Mouse (Mus musculus) CH12.LX (cell line): ENCODE data around the gene Kcnh4. TPM values are rescaled to one million over a fixed set of nuclear protein-coding genes. Genes with fewer than 3 reads are reported as not detected.

Experiments
- DNase-seq: peaks from one replicate; pipeline ENCODE4 v3.0.0-alpha.2; 2013; ENCODE audit errors: extremely low read depth
- H3K27ac ChIP-seq: 2 replicates; pipeline ENCODE4 v1.5.1; 2012; ENCODE audit warnings: low read depth, mild to moderate bottlenecking, control low read depth, moderate library complexity; ENCODE audit not compliant: insufficient read depth
- H3K27me3 ChIP-seq: replicated peaks from 2 replicates; pipeline ENCODE3; 2012; ENCODE audit warnings: inconsistent platforms
- H3K36me3 ChIP-seq, 2 experiments: replicated peaks in 1 of 2; 2 replicates each; pipeline versions ENCODE3 to v1.6.1; 2012; ENCODE audit warnings: inconsistent platforms in 1 of 2, low read length in 1 of 2, mild to moderate bottlenecking in 1 of 2, mixed read lengths in 1 of 2, moderate library complexity in 1 of 2; ENCODE audit not compliant: control insufficient read depth in 1 of 2, insufficient read depth in 1 of 2
- H3K4me1 ChIP-seq, 2 experiments: 2 replicates each; pipeline ENCODE4 v1.6.1; 2012; ENCODE audit warnings: inconsistent platforms in 1 of 2, moderate library complexity in 1 of 2; ENCODE audit not compliant: insufficient read depth in 2 of 2, control insufficient read depth in 1 of 2
- H3K4me2 ChIP-seq: 2 replicates; pipeline ENCODE4 v1.6.1; 2012; ENCODE audit warnings: low read depth, mild to moderate bottlenecking, control low read depth; ENCODE audit not compliant: poor library complexity, insufficient read depth, severe bottlenecking
- H3K4me3 ChIP-seq, 3 experiments: fragments of 150-350 bp in 1 of 3; sonication (generic) in 1 of 3; replicated peaks in 1 of 3; 2 replicates each; pipeline versions ENCODE3 to v1.5.1; 2011 to 2012; ENCODE audit warnings: low read depth in 2 of 3, low read length in 2 of 3, mild to moderate bottlenecking in 2 of 3, moderate library complexity in 2 of 3, control low read depth in 1 of 3, improper control_type of control experiment in 1 of 3, inconsistent platforms in 1 of 3, mixed read lengths in 1 of 3; ENCODE audit not compliant: poor library complexity in 1 of 3
- H3K79me2 ChIP-seq: replicated peaks from 2 replicates; pipeline ENCODE4 v1.6.1; 2012; ENCODE audit warnings: mild to moderate bottlenecking, moderate library complexity; ENCODE audit not compliant: control insufficient read depth, poor library complexity, insufficient read depth, severe bottlenecking; ENCODE audit errors: extremely low read depth
- H3K9ac ChIP-seq: 2 replicates; pipeline ENCODE4 v1.6.1; 2012; ENCODE audit warnings: low read depth, mild to moderate bottlenecking, control low read depth, moderate library complexity; ENCODE audit not compliant: insufficient read depth
- H3K9me3 ChIP-seq: replicated peaks from 2 replicates; pipeline ENCODE3; 2012; ENCODE audit warnings: low read length, inconsistent platforms, mixed read lengths
- CHD2 ChIP-seq: IDR thresholded peaks from 2 replicates; pipeline ENCODE4 v1.6.1; 2011; ENCODE audit warnings: low read length, improper control_type of control experiment
- HCFC1 ChIP-seq: IDR thresholded peaks from 2 replicates; pipeline ENCODE4 v1.6.1; 2012; ENCODE audit warnings: low read depth, mild to moderate bottlenecking, inconsistent platforms, low read length, improper control_type of control experiment
- JUN ChIP-seq: IDR thresholded peaks from 2 replicates; pipeline ENCODE4 v1.6.1; 2011; ENCODE audit warnings: low read depth, mild to moderate bottlenecking, low read length, improper control_type of control experiment, moderate library complexity; ENCODE audit not compliant: insufficient read depth
- MYC ChIP-seq: IDR thresholded peaks from 2 replicates; pipeline ENCODE4 v1.6.1; 2011; ENCODE audit warnings: low read depth, mild to moderate bottlenecking, improper control_type of control experiment, low read length
- POLR2AphosphoS2 ChIP-seq: IDR thresholded peaks from 2 replicates; pipeline ENCODE4 v1.6.1; 2011; ENCODE audit warnings: low read depth, low read length, improper control_type of control experiment
- RCOR1 ChIP-seq: conservative IDR thresholded peaks from 2 replicates; pipeline ENCODE4 v1.6.1; 2012; ENCODE audit warnings: low read depth, mild to moderate bottlenecking, inconsistent platforms, low read length, improper control_type of control experiment
- SIN3A ChIP-seq: IDR thresholded peaks from 2 replicates; pipeline ENCODE4 v1.6.1; 2012; ENCODE audit warnings: low read length, improper control_type of control experiment, inconsistent platforms
- ZC3H11A ChIP-seq: IDR thresholded peaks from 2 replicates; pipeline ENCODE4 v1.6.1; 2012; ENCODE audit warnings: low read depth, mild to moderate bottlenecking, inconsistent platforms, low read length, improper control_type of control experiment
- ZKSCAN1 ChIP-seq: IDR thresholded peaks from 2 replicates; pipeline ENCODE4 v1.6.1; 2012; ENCODE audit warnings: low read depth, inconsistent platforms, low read length, improper control_type of control experiment, borderline replicate concordance
- dilution Hi-C: fragments of 300-500 bp; cut with MboI; formaldehyde crosslinking; loops from 2 replicates; pipeline ENCODE4 v1.14.3; 2020; ENCODE audit warnings: low sequenced_read_pairs; ENCODE audit not compliant: extremely low pct_unique_long_range_greater_than_20kb, extremely low pct_ligation_motif_present
- in situ Hi-C: fragments of 300-500 bp; cut with MboI; formaldehyde crosslinking; loops from 3 replicates; pipeline ENCODE4 v1.14.3; 2019; ENCODE audit warnings: low sequenced_read_pairs, low pct_ligation_motif_present, low pct_unique_long_range_greater_than_20kb, mixed read lengths
- polyA plus RNA-seq: library from polyadenylated mRNA; unstranded; fragments of >175 nt; gene quantifications from 2 replicates; pipeline ENCODE4 v1.2.1, GENCODE M21; 2012; ENCODE audit warnings: low read depth; ENCODE audit not compliant: insufficient read length
- total RNA-seq, 2 experiments: library from RNA; depleted of rRNA; stranded (reverse); fragments of 300-350 nt in 1 of 2; fragments of >200 nt in 1 of 2; gene quantifications; 2 replicates each; pipeline ENCODE4 v1.2.3; 2012 to 2014

Kcnh4 gene
- total and polyA plus RNA-seq, 3 experiments = 0.87 to 4.0 (median 2.2) TPM

GRCm38 (mm10) chr11:100738066-100738604, 21.6 kb downstream of the Kcnh4 start, which contains the start of gene Rab5c (continued):
- TF ChIP-seq SIN3A (peak; percentile 58), CHD2 (peak; percentile 100), HCFC1 (peak; percentile 99), JUN (no peak), MYC (0 out of 2 replicates have a peak, but pooled peaks have one; percentile 63), ZKSCAN1 (no peak)

- dilution Hi-C loops = no loop called here
Observed at GRCm38 (mm10) chr11:100737105-100737733, 22.5 kb downstream of the Kcnh4 start.

GRCm38 (mm10) chr11:100736746-100737080, 23.0 kb downstream of the Kcnh4 start:
- TF ChIP-seq ZC3H11A = no peak
- 0 out of 2 replicates have a peak, but pooled peaks have one; percentile 16 for TF ChIP-seq RCOR1
- peaks cover 5 to 49% of the 10 kb centered on the region in 2 experiments for H3K4me1 ChIP-seq
- DNase-seq = no peak
- H3K27ac ChIP-seq = no peak overlapping the region
- peak overlapping the region; percentile 95 for H3K9ac ChIP-seq
- dilution Hi-C loops (no loop called here), in situ Hi-C loops (no loop called here)
- H3K27me3 ChIP-seq = no peaks in the 10 kb centered on the region
- peak overlapping the region; percentile 97 for H3K4me2 ChIP-seq
- H3K9me3 ChIP-seq = no peaks in the 10 kb centered on the region
- H3K4me3 ChIP-seq = peak overlapping the region; percentile 75 to 100 (median 84)
- H3K79me2 ChIP-seq = peaks cover 61% of the 10 kb centered on the region
- H3K36me3 ChIP-seq = peaks cover 15 to 42% of the 10 kb centered on the region in 2 experiments

More at GRCm38 (mm10) chr11:100737105-100737733, 22.5 kb downstream of the Kcnh4 start:
- Histone ChIP-seq H3K4me3 (peak overlapping the region; percentile 75 to 100 (median 84)), H3K36me3 (peaks cover 10 to 39% of the 10 kb centered on the region in 2 experiments), H3K4me2 (peak overlapping the region; percentile 97), H3K27ac (no peak overlapping the region), H3K27me3 (no peaks in the 10 kb centered on the region), H3K9ac (peak overlapping the region; percentile 95)
- TF ChIP-seq RCOR1 = 0 out of 2 replicates have a peak, but pooled peaks have one; percentile 11
- TF ChIP-seq POLR2AphosphoS2 = no peak
- TF ChIP-seq, all 38 proteins: peak for 1
- no peak for DNase-seq
- no peaks in the 10 kb centered on the region for H3K9me3 ChIP-seq
- in situ Hi-C loops = no loop called here
- peaks cover 5 to 44% of the 10 kb centered on the region in 2 experiments for H3K4me1 ChIP-seq
- peaks cover 56% of the 10 kb centered on the region for H3K79me2 ChIP-seq
